Mouse (Mus musculus) midbrain, postnatal 0 days (tissue): Measurements from ENCODE around the gene Arhgef3. TPM values are rescaled to one million over a fixed set of nuclear protein-coding genes. Genes with fewer than 3 reads are reported as not detected.

Source experiments
- ATAC-seq: fragments of 200-750 bp; cut with Nextera tagmentation; 2 replicates; pipeline ENCODE4 v1.8.0; 2017; ENCODE audit warnings: moderate number of reproducible peaks, mild to moderate bottlenecking, moderate TSS enrichment, moderate library complexity; ENCODE audit not compliant: low FRiP score
- DNase-seq: peaks from one replicate; pipeline ENCODE4 v3.0.0-alpha.2; 2015; ENCODE audit warnings: low spot score
- H3K27ac ChIP-seq: fragments of 300-500 bp; sonication (generic); 2 replicates; pipeline ENCODE4 v1.5.1; 2014; ENCODE audit warnings: low read depth, mild to moderate bottlenecking, low read length, mixed read lengths
- H3K27me3 ChIP-seq: fragments of 300-500 bp; sonication (generic); 2 replicates; pipeline ENCODE4 v1.6.1; 2014; ENCODE audit warnings: low read length, control low read depth, mixed read lengths; ENCODE audit not compliant: insufficient read depth
- H3K36me3 ChIP-seq: fragments of 300-500 bp; sonication (generic); 2 replicates; pipeline ENCODE4 v1.6.1; 2014; ENCODE audit warnings: low read length, control low read depth, mixed read lengths; ENCODE audit not compliant: insufficient read depth
- H3K4me1 ChIP-seq: fragments of 300-500 bp; sonication (generic); 2 replicates; pipeline ENCODE4 v1.6.1; 2014; ENCODE audit warnings: mild to moderate bottlenecking, control low read depth, antibody characterized with exemption, low read length, mixed read lengths; ENCODE audit not compliant: insufficient read depth
- H3K4me2 ChIP-seq: fragments of 300-500 bp; sonication (generic); 2 replicates; pipeline ENCODE4 v1.6.1; 2014; ENCODE audit warnings: low read depth, mild to moderate bottlenecking, low read length, mixed read lengths; ENCODE audit not compliant: poor library complexity, severe bottlenecking
- H3K4me3 ChIP-seq: fragments of 300-500 bp; sonication (generic); 2 replicates; pipeline ENCODE4 v1.5.1; 2014; ENCODE audit warnings: low read depth, mild to moderate bottlenecking, low read length, moderate library complexity
- H3K9ac ChIP-seq: fragments of 300-500 bp; sonication (generic); replicated peaks from 2 replicates; pipeline ENCODE4 v1.6.1; 2014; ENCODE audit warnings: mild to moderate bottlenecking, low read length, moderate library complexity, mixed read lengths; ENCODE audit not compliant: poor library complexity, severe bottlenecking
- H3K9me3 ChIP-seq: fragments of 300-500 bp; sonication (generic); 2 replicates; pipeline ENCODE4 v1.6.1; 2016; ENCODE audit warnings: low read length, control low read depth
- CTCF ChIP-seq: IDR thresholded peaks from 2 replicates; pipeline ENCODE4 v1.5.1; 2016; ENCODE audit warnings: antibody characterized with exemption, mild to moderate bottlenecking
- WGBS: fragments of 180-500 bp; shearing (Covaris S2); extraction: QIAGEN DNeasy Blood & Tissue Kit; methylation state at CpG from one replicate; pipeline ENCODE4 v1.1.7; 2014; 5-methylcytosine and 5-hydroxymethylcytosine counted together
- polyA plus RNA-seq: library from polyadenylated mRNA; unstranded; fragments of >200 nt; fragmentation: Nextera tagmentation; extraction: Ambion mirVana; gene quantifications from 2 replicates; pipeline ENCODE4 v1.2.1, GENCODE M21; 2015
- total RNA-seq: library from RNA; depleted of rRNA; stranded (reverse); fragments of >200 nt; gene quantifications from 2 replicates; pipeline ENCODE4 v1.2.3, GENCODE M21; 2014

Gene Arhgef3
- total and polyA plus RNA-seq, 2 experiments from 2014 or later = 13.3 to 17.0 TPM

- no peak for ATAC-seq
- WGBS = 85% methylated on average over 5 of the region's 5 CpGs
- H3K4me2 ChIP-seq = no peak overlapping the region
Observed at GRCm38 (mm10) chr14:27228941-27229371, 114.3 kb downstream of the Arhgef3 start.

GRCm38 (mm10) chr14:27229441-27230147 is 114.9 kb downstream of the Arhgef3 start:
- Histone ChIP-seq H3K27ac (no peak overlapping the region), H3K4me2 (no peak overlapping the region), H3K27me3 (no peaks in the 10 kb centered on the region), H3K9me3 (no peaks in the 10 kb centered on the region), H3K4me3 (no peak overlapping the region), H3K36me3 (no peaks in the 10 kb centered on the region), H3K4me1 (no peaks in the 10 kb centered on the region), H3K9ac (no peak overlapping the region)
- 60% methylated on average over 16 of the region's 16 CpGs for WGBS
- no peak for TF ChIP-seq CTCF
- ATAC-seq (no peak), DNase-seq (no peak)

More at GRCm38 (mm10) chr14:27228941-27229371, 114.3 kb downstream of the Arhgef3 start:
- no peaks in the 10 kb centered on the region for H3K27me3 ChIP-seq
- H3K27ac ChIP-seq = no peak overlapping the region
- DNase-seq = no peak
- no peak for TF ChIP-seq CTCF
- H3K9me3 ChIP-seq = no peaks in the 10 kb centered on the region
- H3K9ac ChIP-seq = no peak overlapping the region
- no peaks in the 10 kb centered on the region for H3K4me1 ChIP-seq
- H3K36me3 ChIP-seq = no peaks in the 10 kb centered on the region
- H3K4me3 ChIP-seq = no peak overlapping the region

GRCm38 (mm10) chr14:27230262-27231022 is 115.7 kb downstream of the Arhgef3 start:
- H3K9me3 ChIP-seq = no peaks in the 10 kb centered on the region
- no peak overlapping the region for H3K27ac ChIP-seq
- no peak for TF ChIP-seq CTCF
- no peak overlapping the region for H3K4me3 ChIP-seq
- H3K4me1 ChIP-seq = no peaks in the 10 kb centered on the region
- DNase-seq = peak; percentile 12
- no peak overlapping the region for H3K4me2 ChIP-seq
- WGBS = 36% methylated on average over 18 of the region's 18 CpGs
- H3K9ac ChIP-seq = peak overlapping the region; percentile 5; the same call in 1 of the 2 replicates
- ATAC-seq = no peak
- H3K27me3 ChIP-seq = no peaks in the 10 kb centered on the region
- no peaks in the 10 kb centered on the region for H3K36me3 ChIP-seq

DNA sequence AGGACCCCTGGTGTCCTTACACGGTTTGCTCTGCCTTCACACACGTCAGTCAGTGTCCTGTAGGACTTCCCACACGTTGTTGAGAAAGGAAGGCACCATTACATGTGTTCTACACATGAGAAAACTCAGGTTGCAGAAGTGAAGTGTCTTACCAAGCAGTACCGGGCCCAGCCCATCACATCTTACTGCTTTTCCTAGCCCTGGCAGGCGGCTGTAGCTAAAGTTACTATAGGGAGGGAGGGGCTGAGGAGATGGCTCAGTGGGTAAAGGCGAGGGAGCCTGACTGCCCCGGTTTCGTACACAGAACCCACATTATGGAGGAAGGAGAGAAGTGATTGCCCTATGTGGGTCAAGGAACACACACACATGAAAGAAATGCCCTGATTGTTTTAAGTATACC is 116.8 kb downstream of the Arhgef3 start:
- no peak overlapping the region for H3K4me2 ChIP-seq
- H3K27me3 ChIP-seq = no peaks in the 10 kb centered on the region
- H3K27ac ChIP-seq = no peak overlapping the region
- DNase-seq (no peak), ATAC-seq (no peak)
- no peak overlapping the region for H3K4me3 ChIP-seq
- no peaks in the 10 kb centered on the region for H3K36me3 ChIP-seq
- no peak for TF ChIP-seq CTCF
- H3K9me3 ChIP-seq = no peaks in the 10 kb centered on the region
- no peaks in the 10 kb centered on the region for H3K4me1 ChIP-seq
- no peak overlapping the region for H3K9ac ChIP-seq
- WGBS = 82% methylated on average over 8 of the region's 8 CpGs

DNA sequence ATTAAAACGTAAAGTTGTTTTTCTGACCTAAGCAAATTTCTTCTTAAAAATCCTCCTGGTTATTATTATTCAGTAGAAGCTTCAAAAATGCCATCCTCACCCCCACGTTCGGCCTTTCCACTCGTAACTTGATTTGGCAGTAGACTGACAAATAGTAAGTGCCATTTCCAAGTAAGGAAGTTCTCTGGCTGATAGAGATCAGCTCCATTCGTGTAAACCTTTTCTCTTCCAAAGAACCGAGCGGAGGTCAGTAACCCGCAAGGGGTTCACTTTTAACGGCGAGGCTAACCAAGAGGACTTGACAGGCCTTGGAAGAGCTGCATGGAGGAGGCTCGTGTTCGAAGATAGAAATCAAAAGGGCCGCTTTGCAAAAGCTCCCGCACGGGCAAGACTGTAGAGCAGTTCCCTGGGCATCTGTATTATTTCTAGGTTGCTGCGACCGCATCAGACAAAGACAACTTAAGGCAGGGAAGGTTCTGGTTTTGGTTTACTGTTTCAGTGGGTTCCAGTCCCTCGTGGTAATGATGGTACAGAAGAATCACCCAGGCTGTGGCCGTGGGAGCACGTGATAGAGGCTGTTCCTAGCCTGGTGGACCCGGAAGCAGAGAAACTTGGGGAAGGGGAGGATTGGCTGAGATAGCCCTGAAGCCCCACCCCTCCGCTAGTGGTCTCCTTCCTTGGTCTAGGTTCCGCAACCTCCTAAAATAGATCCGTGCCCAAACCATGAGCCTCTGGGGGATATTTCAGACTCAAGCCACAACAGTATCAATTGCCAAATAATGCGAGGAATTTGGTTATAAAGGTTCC is 117.5 kb downstream of the Arhgef3 start:
- TF ChIP-seq CTCF = no peak
- Histone ChIP-seq H3K4me3 (no peak overlapping the region), H3K9ac (no peak overlapping the region), H3K27ac (no peak overlapping the region), H3K4me1 (no peaks in the 10 kb centered on the region), H3K9me3 (no peaks in the 10 kb centered on the region), H3K27me3 (no peaks in the 10 kb centered on the region), H3K4me2 (no peak overlapping the region), H3K36me3 (no peaks in the 10 kb centered on the region)
- no peak for ATAC-seq
- DNase-seq = no peak
- 93% methylated on average over 25 of the region's 25 CpGs for WGBS
